In the genomic region with DNA sequence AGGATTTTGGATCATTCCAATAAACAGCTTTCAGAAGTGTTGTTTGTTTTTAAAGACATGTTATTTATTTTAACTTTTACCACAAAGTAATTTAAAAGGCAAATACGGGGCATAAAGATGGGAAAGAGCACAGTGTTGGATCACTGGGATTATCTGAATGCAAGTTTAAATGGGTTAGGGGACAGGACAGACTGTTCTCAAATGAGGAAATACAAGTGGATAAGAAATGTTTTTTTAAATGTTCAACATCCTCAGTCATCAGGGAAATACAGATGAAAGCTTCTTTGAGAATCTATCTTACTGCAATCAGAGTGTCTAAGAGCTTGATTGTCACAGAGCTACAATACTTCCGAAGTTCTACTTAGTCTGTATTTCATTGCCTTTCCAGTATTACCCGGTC, we compare ENCODE assay signal across 23 mouse cellular contexts.
"Had no signal": no experiment of that assay in that cellular context is flagged by ENCODE, and none has a peak within 500 bp of the region (broad histone marks: within the 10 kb centered on the region; RNA-seq: fewer than 3 reads in every experiment).

No protein-coding gene starts in this region.

- H3K9ac ChIP-seq: liver, embryonic 13.5 days; midbrain, embryonic 12.5 days; midbrain, embryonic 15.5 days; neural tube, embryonic 12.5 days; neural tube, embryonic 15.5 days had no signal

- H3K27me3 ChIP-seq: liver, embryonic 13.5 days; midbrain, embryonic 12.5 days; midbrain, embryonic 15.5 days; neural tube, embryonic 12.5 days; neural tube, embryonic 15.5 days had no signal

- H3K36me3 ChIP-seq: liver, embryonic 13.5 days; midbrain, embryonic 12.5 days; midbrain, embryonic 15.5 days; neural tube, embryonic 12.5 days; neural tube, embryonic 15.5 days had no signal

- H3K9me3 ChIP-seq: liver, embryonic 13.5 days; megakaryocyte, embryonic 14.5 days; midbrain, embryonic 12.5 days; midbrain, embryonic 15.5 days; neural tube, embryonic 12.5 days; neural tube, embryonic 15.5 days had no signal

- H3K4me3 ChIP-seq: left cerebral cortex, adult 2 months; liver, embryonic 13.5 days; megakaryocyte, embryonic 14.5 days; midbrain, embryonic 12.5 days; midbrain, embryonic 15.5 days; neural tube, embryonic 12.5 days; neural tube, embryonic 15.5 days had no signal

- H3K4me2 ChIP-seq: liver, embryonic 13.5 days; midbrain, embryonic 12.5 days; midbrain, embryonic 15.5 days; neural tube, embryonic 12.5 days; neural tube, embryonic 15.5 days had no signal

- ATAC-seq: hindbrain, postnatal 0 days; inflammation-experienced regulatory T-cells, adult 6 months; intestine, embryonic 16.5 days; midbrain, embryonic 15.5 days had no signal

- H3K27ac ChIP-seq: hindbrain, postnatal 0 days; left cerebral cortex, adult 2 months; liver, embryonic 13.5 days; midbrain, embryonic 12.5 days; midbrain, embryonic 15.5 days; neural tube, embryonic 12.5 days; neural tube, embryonic 15.5 days; stomach, postnatal 0 days had no signal

- H3K4me1 ChIP-seq: liver, embryonic 13.5 days; megakaryocyte, embryonic 14.5 days had no signal

- DNase-seq: kidney, adult 18-20 months; kidney, adult 9 months; kidney, postnatal 14 days; kidney, postnatal 4 days; layer of hippocampus, adult 9-11 months; layer of hippocampus, postnatal 36 days; liver, embryonic 13.5 days; right cerebral cortex, adult 18-20 months; right cerebral cortex, postnatal 14 days; right cerebral cortex, postnatal 4 days; thymus, adult 2 months; thymus, postnatal 14 days; thymus, postnatal 4 days had no signal
